ENCODE assay signal across 29 mouse cellular contexts in genomic region chr16:95716061-95716706, GRCm38 (mm10). TPM values are rescaled to one million over a fixed set of nuclear protein-coding genes. Genes with fewer than 3 reads are reported as not detected.
DNase-seq lines count a peak whose midpoint lies in the region; ATAC-seq and TF ChIP-seq lines count a peak whose summit lies in the region.
"Had no signal": no experiment of that assay in that cellular context is flagged by ENCODE, and none has a peak within 500 bp of the region (broad histone marks: within the 10 kb centered on the region; RNA-seq: fewer than 3 reads in every experiment).

No protein-coding gene starts in this region.

- H3K4me3 ChIP-seq in heart, postnatal 0 days (ENCODE audit: low read depth, low read length), result no peak overlapping the region
- no peak overlapping the region for H3K4me3 ChIP-seq in heart, embryonic 12.5 days
- no peak overlapping the region for H3K4me3 ChIP-seq in intestine, embryonic 16.5 days (ENCODE audit: low read length)
- H3K4me3 ChIP-seq in lung, embryonic 15.5 days, result no peak overlapping the region
- no peak overlapping the region for H3K4me3 ChIP-seq in myocyte
- no peak overlapping the region for H3K4me3 ChIP-seq in liver, embryonic 12.5 days
- no peak overlapping the region for H3K4me3 ChIP-seq in hindbrain, embryonic 14.5 days (replicated peaks; ENCODE audit: low read length)
- H3K4me3 ChIP-seq: embryonic facial prominence, embryonic 13.5 days; erythroblast, embryonic 14.5 days; forebrain, embryonic 13.5 days; heart, embryonic 10.5 days; hindbrain, embryonic 13.5 days; limb, embryonic 12.5 days; neural tube, embryonic 15.5 days had no signal

- H3K9ac ChIP-seq in heart, postnatal 0 days (replicated peaks; ENCODE audit: low read depth, low read length), result no peak overlapping the region
- no peak overlapping the region for H3K9ac ChIP-seq in heart, embryonic 12.5 days
- H3K9ac ChIP-seq in intestine, embryonic 16.5 days (ENCODE audit: low read depth, low read length), result no peak overlapping the region
- no peak overlapping the region for H3K9ac ChIP-seq in lung, embryonic 15.5 days
- no peak overlapping the region for H3K9ac ChIP-seq in liver, embryonic 12.5 days
- H3K9ac ChIP-seq in hindbrain, embryonic 14.5 days, result no peak overlapping the region
- H3K9ac ChIP-seq: embryonic facial prominence, embryonic 13.5 days; forebrain, embryonic 13.5 days; hindbrain, embryonic 13.5 days; limb, embryonic 12.5 days; neural tube, embryonic 15.5 days had no signal

- H3K36me3 ChIP-seq in heart, postnatal 0 days (replicated peaks; ENCODE audit: control insufficient read depth, insufficient read depth, low read length), result peaks cover 93% of the 10 kb centered on the region
- peaks cover 93% of the 10 kb centered on the region for H3K36me3 ChIP-seq in heart, embryonic 12.5 days
- peaks cover 72% of the 10 kb centered on the region for H3K36me3 ChIP-seq in intestine, embryonic 16.5 days (ENCODE audit: control insufficient read depth, insufficient read depth, low read length)
- peaks cover 91% of the 10 kb centered on the region for H3K36me3 ChIP-seq in lung, embryonic 15.5 days
- H3K36me3 ChIP-seq in myocyte (ENCODE audit: control insufficient read depth, insufficient read depth), result peaks cover 87% of the 10 kb centered on the region
- H3K36me3 ChIP-seq in liver, embryonic 12.5 days, result peaks cover 93% of the 10 kb centered on the region
- H3K36me3 ChIP-seq in hindbrain, embryonic 14.5 days (replicated peaks; ENCODE audit: control insufficient read depth, insufficient read depth), result peaks cover 91% of the 10 kb centered on the region

- peaks cover 2% of the 10 kb centered on the region; the same call in 1 of the 2 replicates for H3K9me3 ChIP-seq in heart, postnatal 0 days (replicated peaks; ENCODE audit: control insufficient read depth, low read length)
- peaks cover under 1% of the 10 kb centered on the region; the same call in 1 of the 2 replicates for H3K9me3 ChIP-seq in heart, embryonic 12.5 days (replicated peaks)
- no peaks in the 10 kb centered on the region; the same call in 1 of the 2 replicates for H3K9me3 ChIP-seq in intestine, embryonic 16.5 days (ENCODE audit: control insufficient read depth, low read length)
- H3K9me3 ChIP-seq in lung, embryonic 15.5 days, result no peaks in the 10 kb centered on the region
- no peaks in the 10 kb centered on the region for H3K9me3 ChIP-seq in liver, embryonic 12.5 days (replicated peaks)
- 0 out of 2 replicates have a peak, but pooled peaks cover under 1% of the 10 kb centered on the region for H3K9me3 ChIP-seq in hindbrain, embryonic 14.5 days (ENCODE audit: control insufficient read depth, low read length)
- H3K9me3 ChIP-seq: forebrain, embryonic 13.5 days; heart, embryonic 10.5 days; hindbrain, embryonic 13.5 days had no signal

- H3K4me2 ChIP-seq in heart, postnatal 0 days (ENCODE audit: low read depth, low read length), result no peak overlapping the region
- H3K4me2 ChIP-seq in heart, embryonic 12.5 days, result no peak overlapping the region
- H3K4me2 ChIP-seq in intestine, embryonic 16.5 days (ENCODE audit: low read depth, low read length), result no peak overlapping the region
- H3K4me2 ChIP-seq in lung, embryonic 15.5 days, result no peak overlapping the region
- no peak overlapping the region for H3K4me2 ChIP-seq in myocyte (ENCODE audit: low read depth)
- no peak overlapping the region for H3K4me2 ChIP-seq in liver, embryonic 12.5 days
- H3K4me2 ChIP-seq in hindbrain, embryonic 14.5 days (replicated peaks), result no peak overlapping the region
- H3K4me2 ChIP-seq: embryonic facial prominence, embryonic 13.5 days; forebrain, embryonic 13.5 days; hindbrain, embryonic 13.5 days; limb, embryonic 12.5 days; liver, embryonic 11.5 days; neural tube, embryonic 15.5 days had no signal

- DNase-seq in heart, postnatal 0 days (ENCODE audit: low spot score), result no peak
- DNase-seq in frontal cortex, postnatal 14 days (ENCODE audit: low spot score in 2 of 2), result no peak
- DNase-seq in hindbrain, embryonic 14.5 days (ENCODE audit: low spot score), result no peak
- DNase-seq: adrenal gland, postnatal 14 days; cerebellum, adult 8-10 months; cerebellum, postnatal 36 days; embryo, embryonic 11 days; gastrocnemius, postnatal 14 days; kidney, postnatal 36 days; layer of hippocampus, postnatal 36 days; right cerebral cortex, adult 18-20 months; right cerebral cortex, postnatal 4 days; thymus, adult 2 months had no signal

- no peak for ATAC-seq in heart, postnatal 0 days (ENCODE audit: insufficient read depth, low read depth)
- ATAC-seq in heart, embryonic 12.5 days (ENCODE audit: insufficient number of reproducible peaks, low FRiP score), result no peak
- peak; percentile 65 for ATAC-seq in intestine, embryonic 16.5 days
- peak; percentile 49; the same call in 1 of the 2 replicates for ATAC-seq in lung, embryonic 15.5 days (ENCODE audit: borderline replicate concordance, extremely low read depth, low FRiP score, low TSS enrichment)
- no peak for ATAC-seq in liver, embryonic 12.5 days
- ATAC-seq in hindbrain, embryonic 14.5 days (ENCODE audit: low FRiP score), result no peak
- ATAC-seq: forebrain, embryonic 13.5 days; inflammation-experienced regulatory T-cells, adult 6 months; midbrain, embryonic 16.5 days had no signal

- H3K4me1 ChIP-seq in heart, postnatal 0 days (ENCODE audit: control insufficient read depth, insufficient read depth), result no peaks in the 10 kb centered on the region
- no peaks in the 10 kb centered on the region for H3K4me1 ChIP-seq in heart, embryonic 12.5 days (replicated peaks)
- no peaks in the 10 kb centered on the region for H3K4me1 ChIP-seq in intestine, embryonic 16.5 days (ENCODE audit: control insufficient read depth, insufficient read depth, low read length)
- no peaks in the 10 kb centered on the region; the same call in 1 of the 2 replicates for H3K4me1 ChIP-seq in lung, embryonic 15.5 days
- H3K4me1 ChIP-seq in liver, embryonic 12.5 days, result no peaks in the 10 kb centered on the region
- H3K4me1 ChIP-seq in hindbrain, embryonic 14.5 days (replicated peaks; ENCODE audit: control insufficient read depth, insufficient read depth, low read length), result no peaks in the 10 kb centered on the region
- H3K4me1 ChIP-seq: forebrain, embryonic 13.5 days; heart, embryonic 10.5 days; hindbrain, embryonic 13.5 days; limb, embryonic 12.5 days; neural tube, embryonic 15.5 days had no signal

- no peaks in the 10 kb centered on the region for H3K27me3 ChIP-seq in heart, postnatal 0 days (ENCODE audit: control insufficient read depth, insufficient read depth, low read length)
- H3K27me3 ChIP-seq in heart, embryonic 12.5 days (replicated peaks), result no peaks in the 10 kb centered on the region
- H3K27me3 ChIP-seq in intestine, embryonic 16.5 days (replicated peaks; ENCODE audit: control insufficient read depth, insufficient read depth, low read length), result no peaks in the 10 kb centered on the region
- no peaks in the 10 kb centered on the region for H3K27me3 ChIP-seq in lung, embryonic 15.5 days
- H3K27me3 ChIP-seq in myocyte (ENCODE audit: control insufficient read depth, insufficient read depth, insufficient read length), result no peaks in the 10 kb centered on the region
- H3K27me3 ChIP-seq in liver, embryonic 12.5 days (replicated peaks), result no peaks in the 10 kb centered on the region
- no peaks in the 10 kb centered on the region for H3K27me3 ChIP-seq in hindbrain, embryonic 14.5 days (ENCODE audit: control insufficient read depth, insufficient read depth, low read length)
- H3K27me3 ChIP-seq: embryonic facial prominence, embryonic 13.5 days; forebrain, embryonic 13.5 days; hindbrain, embryonic 13.5 days; limb, embryonic 12.5 days; neural tube, embryonic 15.5 days had no signal

- TF ChIP-seq POLR2A in myocyte (IDR thresholded peaks at IDR 0.05; ENCODE audit: insufficient read length, low read depth), result no peak

- no peak overlapping the region for H3ac ChIP-seq in myocyte (ENCODE audit: control insufficient read depth, insufficient read length)

- no peak for TF ChIP-seq EP300 in heart, postnatal 0 days (IDR thresholded peaks at IDR 0.05; ENCODE audit: low read depth)

- peak overlapping the region; percentile 9; the same call in 1 of the 2 replicates for H3K27ac ChIP-seq in heart, postnatal 0 days (ENCODE audit: low read depth)
- no peak overlapping the region for H3K27ac ChIP-seq in heart, embryonic 12.5 days (ENCODE audit: poor library complexity, severe bottlenecking)
- H3K27ac ChIP-seq in intestine, embryonic 16.5 days (ENCODE audit: low read length), result no peak overlapping the region
- H3K27ac ChIP-seq in lung, embryonic 15.5 days, result peak overlapping the region; percentile 2; the same call in 1 of the 2 replicates
- no peak overlapping the region for H3K27ac ChIP-seq in liver, embryonic 12.5 days
- no peak overlapping the region for H3K27ac ChIP-seq in hindbrain, embryonic 14.5 days
- H3K27ac ChIP-seq: embryonic facial prominence, embryonic 13.5 days; forebrain, embryonic 13.5 days; heart, embryonic 10.5 days; hindbrain, embryonic 13.5 days; limb, embryonic 12.5 days; macrophage; neural tube, embryonic 15.5 days had no signal

- no peaks in the 10 kb centered on the region for H3K79me2 ChIP-seq in myocyte (ENCODE audit: control insufficient read depth, insufficient read depth)

- WGBS in heart, postnatal 0 days, result 88% methylated on average over 12 of the region's 12 CpGs
- 85% methylated on average over 12 of the region's 12 CpGs for WGBS in heart, embryonic 12.5 days
- 75% methylated on average over 12 of the region's 12 CpGs for WGBS in intestine, embryonic 16.5 days
- WGBS in lung, embryonic 15.5 days, result 70% methylated on average over 12 of the region's 12 CpGs
- WGBS in liver, embryonic 12.5 days (ENCODE audit: insufficient replicate concordance), result 78% methylated on average over 12 of the region's 12 CpGs
- 95% methylated on average over 12 of the region's 12 CpGs for WGBS in hindbrain, embryonic 14.5 days

- no peak for TF ChIP-seq CTCF in heart, postnatal 0 days (IDR thresholded peaks at IDR 0.05; ENCODE audit: low read depth)

TF ChIP-seq in myocyte, 11 proteins besides CTCF, POLR2A, EP300 and RAD21:
- no peak for TF ChIP-seq USF1 (IDR thresholded peaks at IDR 0.05; ENCODE audit: low read depth)
- peak; percentile 9 for TF ChIP-seq POLR2AphosphoS2 (IDR thresholded peaks at IDR 0.05; ENCODE audit: insufficient read length, low read depth)

RNA-seq across cellular contexts. Expression of gene Ets2, which starts 14.3 kb away (rescaled TPM):
- total RNA-seq in heart, postnatal 0 days (2014; rRNA removed; ENCODE audit: low replicate concordance), result 61.2 and 69.2 TPM in 2 replicates
- 44.0 and 45.0 TPM in 2 replicates for polyA plus RNA-seq in heart, postnatal 0 days (2015; fragmentation: Nextera tagmentation; extraction: Ambion mirVana)
- polyA plus RNA-seq in heart, embryonic 12.5 days (2016; fragmentation: Nextera tagmentation; extraction: Ambion mirVana), result 52.0 and 59.0 TPM in 2 replicates
- polyA plus RNA-seq in intestine, embryonic 16.5 days (2015; fragmentation: Nextera tagmentation; extraction: Ambion mirVana), result 58.6 and 59.8 TPM in 2 replicates
- 96.1 and 107 TPM in 2 replicates for polyA plus RNA-seq in lung, embryonic 15.5 days (2015; fragmentation: Nextera tagmentation; extraction: Ambion mirVana)
- polyA plus RNA-seq in myocyte (2012; fragmentation: generic; extraction: Trizol), result 73.9 TPM
- 18.6 and 19.7 TPM in 2 replicates for polyA plus RNA-seq in liver, embryonic 12.5 days (2016; fragmentation: Nextera tagmentation; extraction: Ambion mirVana)
- polyA plus RNA-seq in hindbrain, embryonic 14.5 days (2014; fragmentation: Nextera tagmentation; extraction: Ambion mirVana), result 20.6 and 23.7 TPM in 2 replicates

Comparison
In these comparisons a context has a peak if more than half of its experiments do, and no peak if none do; other contexts are left out.
1. H3K27ac ChIP-seq: peak in heart, postnatal 0 days (single experiment) and lung, embryonic 15.5 days (single experiment); none in heart, embryonic 12.5 days (single experiment), intestine, embryonic 16.5 days (single experiment), liver, embryonic 12.5 days (single experiment) and hindbrain, embryonic 14.5 days (single experiment).
2. ATAC-seq: peak in intestine, embryonic 16.5 days (single experiment) and lung, embryonic 15.5 days (single experiment); none in heart, postnatal 0 days (single experiment), heart, embryonic 12.5 days (single experiment), liver, embryonic 12.5 days (single experiment) and hindbrain, embryonic 14.5 days (single experiment).